Mouse (Mus musculus) MEL (cell line): Measurements from ENCODE around the gene Dennd4a. TPM values are rescaled to one million over a fixed set of nuclear protein-coding genes. Genes with fewer than 3 reads are reported as not detected.

Source experiments
- DNase-seq: peaks from one replicate; pipeline ENCODE4 v3.0.0; 2011; ENCODE audit warnings: low read depth, low spot score
- H3K27ac ChIP-seq: 2 replicates; pipeline ENCODE4 v1.5.1; 2012; ENCODE audit warnings: low read depth, mild to moderate bottlenecking, control low read depth, low read length, moderate library complexity; ENCODE audit not compliant: control insufficient read depth
- H3K27me3 ChIP-seq, 2 experiments: fragments of 150-350 bp in 1 of 2; sonication (generic) in 1 of 2; 2 replicates each; pipeline ENCODE4 v1.6.1; 2012; ENCODE audit warnings: low read length in 2 of 2, mild to moderate bottlenecking in 2 of 2, improper control_type of control experiment in 1 of 2, moderate library complexity in 1 of 2; ENCODE audit not compliant: insufficient read depth in 2 of 2, control insufficient read depth in 1 of 2
- H3K36me3 ChIP-seq, 2 experiments: 2 replicates each; pipeline ENCODE4 v1.6.1; 2012 to 2014; ENCODE audit warnings: low read length in 2 of 2, improper control_type of control experiment in 1 of 2, inconsistent platforms in 1 of 2, mild to moderate bottlenecking in 1 of 2; ENCODE audit not compliant: insufficient read depth in 2 of 2, control insufficient read depth in 1 of 2
- H3K4me1 ChIP-seq, 2 experiments: fragments of 150-350 bp in 1 of 2; sonication (generic) in 1 of 2; 2 replicates each; pipeline ENCODE4 v1.6.1; 2012; ENCODE audit warnings: low read length in 2 of 2, improper control_type of control experiment in 1 of 2, mild to moderate bottlenecking in 1 of 2; ENCODE audit not compliant: insufficient read depth in 2 of 2, control insufficient read depth in 1 of 2
- H3K4me3 ChIP-seq, 2 experiments: fragments of 150-350 bp in 1 of 2; sonication (generic) in 1 of 2; 2 replicates each; pipeline ENCODE4 v1.5.1; 2012; ENCODE audit warnings: low read depth in 2 of 2, low read length in 2 of 2, mild to moderate bottlenecking in 2 of 2, moderate library complexity in 2 of 2, control low read depth in 1 of 2, improper control_type of control experiment in 1 of 2; ENCODE audit not compliant: control insufficient read depth in 1 of 2, insufficient read depth in 1 of 2
- H3K79me2 ChIP-seq: 2 replicates; pipeline ENCODE4 v1.6.1; 2012; ENCODE audit warnings: mild to moderate bottlenecking, low read length, moderate library complexity; ENCODE audit not compliant: control insufficient read depth, poor library complexity, insufficient read depth
- H3K9ac ChIP-seq: 2 replicates; pipeline ENCODE4 v1.6.1; 2012; ENCODE audit warnings: low read depth, mild to moderate bottlenecking, control low read depth, low read length, moderate library complexity; ENCODE audit not compliant: control insufficient read depth, poor library complexity, severe bottlenecking
- H3K9me3 ChIP-seq: fragments of 150-350 bp; sonication (generic); replicated peaks from 2 replicates; pipeline ENCODE4 v1.6.1; 2012; ENCODE audit warnings: mild to moderate bottlenecking, low read length, improper control_type of control experiment, moderate library complexity; ENCODE audit not compliant: insufficient read depth
- EP300 ChIP-seq, 2 experiments: IDR thresholded peaks; 2 replicates each; pipeline ENCODE4 v1.6.1; 2011; ENCODE audit warnings: improper control_type of control experiment in 2 of 2, low read length in 2 of 2, low read depth in 1 of 2, mild to moderate bottlenecking in 1 of 2
- GABPA ChIP-seq: IDR thresholded peaks from 2 replicates; pipeline ENCODE4 v1.6.1; 2012; ENCODE audit warnings: low read depth, mild to moderate bottlenecking, inconsistent platforms, low read length, improper control_type of control experiment, moderate library complexity
- GATA1 ChIP-seq: IDR thresholded peaks from 2 replicates; pipeline ENCODE4 v1.6.1; 2011; ENCODE audit warnings: low read depth, low read length, improper control_type of control experiment
- HCFC1 ChIP-seq: IDR thresholded peaks from 2 replicates; pipeline ENCODE4 v1.6.1; 2012; ENCODE audit warnings: low read depth, mild to moderate bottlenecking, inconsistent platforms, low read length, improper control_type of control experiment, moderate library complexity
- MEF2A ChIP-seq: IDR thresholded peaks from 2 replicates; pipeline ENCODE4 v1.6.1; 2014; ENCODE audit warnings: low read depth, mild to moderate bottlenecking, inconsistent platforms, low read length, improper control_type of control experiment; ENCODE audit not compliant: poor library complexity, insufficient replicate concordance, severe bottlenecking; ENCODE audit errors: extremely low read depth
- MXI1 ChIP-seq: IDR thresholded peaks from 2 replicates; pipeline ENCODE4 v1.6.1; 2011; ENCODE audit warnings: mild to moderate bottlenecking, low read depth, low read length, improper control_type of control experiment
- MYC ChIP-seq: IDR thresholded peaks from 2 replicates; pipeline ENCODE4 v1.6.1; 2011; ENCODE audit warnings: low read depth, mild to moderate bottlenecking, low read length, improper control_type of control experiment, moderate library complexity
- NELFE ChIP-seq: IDR thresholded peaks from 2 replicates; pipeline ENCODE4 v1.6.1; 2011; ENCODE audit warnings: low read depth, low read length, improper control_type of control experiment
- POLR2AphosphoS5 ChIP-seq: IDR thresholded peaks from 2 replicates; pipeline ENCODE4 v1.6.1; 2012; ENCODE audit warnings: low read depth, borderline replicate concordance, mild to moderate bottlenecking, inconsistent platforms, low read length, moderate library complexity, mixed read lengths
- RAD21 ChIP-seq: IDR thresholded peaks from 2 replicates; pipeline ENCODE4 v1.6.1; 2011; ENCODE audit warnings: mild to moderate bottlenecking, low read depth, low read length, improper control_type of control experiment
- TBP ChIP-seq: IDR thresholded peaks from 2 replicates; pipeline ENCODE4 v1.8.0; 2011; ENCODE audit warnings: low read depth, low read length, improper control_type of control experiment
- USF1 ChIP-seq: IDR thresholded peaks from 2 replicates; pipeline ENCODE4 v1.6.1; 2014; ENCODE audit warnings: low read depth, mild to moderate bottlenecking, inconsistent platforms, low read length, improper control_type of control experiment, moderate library complexity
- USF2 ChIP-seq, 2 experiments: IDR thresholded peaks; 2 replicates each; pipeline ENCODE4 v1.6.1; 2011 to 2012; ENCODE audit warnings: improper control_type of control experiment in 2 of 2, low read length in 2 of 2, borderline replicate concordance in 1 of 2, inconsistent platforms in 1 of 2, low read depth in 1 of 2, mild to moderate bottlenecking in 1 of 2; ENCODE audit not compliant: insufficient read depth in 1 of 2
- ZNF384 ChIP-seq: IDR thresholded peaks from 2 replicates; pipeline ENCODE4 v1.6.1; 2012; ENCODE audit warnings: low read depth, mild to moderate bottlenecking, inconsistent platforms, low read length, improper control_type of control experiment
- polyA plus RNA-seq, 2 experiments: library from polyadenylated mRNA; stranded (reverse) in 1 of 2; unstranded in 1 of 2; fragments of >175 nt in 1 of 2; fragments of >200 nt in 1 of 2; gene quantifications; 2 replicates each; pipeline versions ENCODE4 v1.2.1 to v1.2.4; 2012; ENCODE audit warnings: low replicate concordance in 2 of 2, low read depth in 1 of 2; ENCODE audit not compliant: insufficient read length in 2 of 2, insufficient read depth in 1 of 2, missing spikeins in 1 of 2
- total RNA-seq: library from RNA; depleted of rRNA; stranded (reverse); fragments of 300-350 nt; gene quantifications from 2 replicates; pipeline ENCODE4 v1.2.3, GENCODE M21; 2012

Dennd4a gene
- total and polyA plus RNA-seq, 3 experiments = 7.7 to 74.8 (median 24.9) TPM

- TF ChIP-seq POLR2AphosphoS5 (no peak), HCFC1 (no peak), GATA1 (peak; percentile 97), GABPA (peak; percentile 78; the same call in 1 of the 2 replicates), ZNF384 (no peak), MXI1 (peak; percentile 72)
Observed at GRCm38 (mm10) chr9:64806335-64807060, 4.6 kb upstream of the Dennd4a start (continued).

- no peak for DNase-seq
- Histone ChIP-seq H3K9me3 (no peaks in the 10 kb centered on the region), H3K36me3 (peaks cover 0 to 35% of the 10 kb centered on the region in 2 experiments; a peak in 2 of 4 replicates), H3K4me3 (peak overlapping the region in 1 of 2 experiments; percentile 36; a peak in 2 of 4 replicates), H3K9ac (peak overlapping the region; percentile 17; the same call in 1 of the 2 replicates), H3K27me3 (no peaks in the 10 kb centered on the region), H3K27ac (peak overlapping the region; percentile 91), H3K79me2 (peaks cover 11% of the 10 kb centered on the region), H3K4me1 (peaks cover 37 to 38% of the 10 kb centered on the region in 2 experiments)
- TF ChIP-seq USF1 = peak; percentile 83
- TF ChIP-seq USF2 (IDR thresholded peaks at IDR 0.05; ENCODE audit: borderline replicate concordance in 1 of 2, insufficient read depth in 1 of 2, low read depth in 1 of 2, low read length in 2 of 2) = no peak
Observed at GRCm38 (mm10) chr9:64807061-64807808, 3.9 kb upstream of the Dennd4a start.

- Histone ChIP-seq H3K36me3 (peaks cover 0 to 54% of the 10 kb centered on the region in 2 experiments; a peak in 2 of 4 replicates), H3K27ac (peak overlapping the region; percentile 13), H3K4me3 (no peak overlapping the region), H3K9ac (peak overlapping the region; percentile 6; the same call in 1 of the 2 replicates), H3K9me3 (no peaks in the 10 kb centered on the region), H3K79me2 (peaks cover 26% of the 10 kb centered on the region), H3K27me3 (no peaks in the 10 kb centered on the region), H3K4me1 (peaks cover 34 to 52% of the 10 kb centered on the region in 2 experiments)
- TF ChIP-seq POLR2AphosphoS5 (no peak), MYC (no peak), TBP (no peak), NELFE (no peak), HCFC1 (no peak), EP300 (IDR thresholded peaks at IDR 0.05; ENCODE audit: low read depth in 1 of 2, low read length in 2 of 2) (no peak), RAD21 (no peak), MEF2A (no peak)
- DNase-seq = no peak
Observed at GRCm38 (mm10) chr9:64809851-64810250, 1.3 kb upstream of the Dennd4a start.
